Mouse (Mus musculus) G1E (cell line): ENCODE measurements around the gene Hist1h2bh.
"Not testable (repeated sequence)": the region's sequence is repeated elsewhere in the genome, so short reads cannot be mapped to it uniquely, and the experiment has no call there.

ENCODE experiments used
- CTCF ChIP-seq: IDR thresholded peaks from 2 replicates; pipeline ENCODE4 v1.5.1; 2012; ENCODE audit warnings: low read depth, low read length, inconsistent platforms, mixed read lengths
- GATA1 ChIP-seq: IDR thresholded peaks from 2 replicates; pipeline ENCODE4 v1.6.1; 2012; ENCODE audit warnings: borderline replicate concordance, low read length, inconsistent platforms, mixed read lengths
- POLR2AphosphoS5 ChIP-seq: IDR thresholded peaks from 2 replicates; pipeline ENCODE4 v1.6.1; 2012; ENCODE audit warnings: low read depth, low read length, inconsistent platforms; ENCODE audit not compliant: insufficient replicate concordance

GRCm38 (mm10) chr13:23561883-23562659, 18.9 kb upstream of the Hist1h2bh start, which contains the start of gene Hist1h3e:
- TF ChIP-seq CTCF, GATA1: not testable (repeated sequence)
- peak; percentile 98 for TF ChIP-seq POLR2AphosphoS5
